9 mouse cellular contexts compared by ENCODE assay signal in the genomic region with DNA sequence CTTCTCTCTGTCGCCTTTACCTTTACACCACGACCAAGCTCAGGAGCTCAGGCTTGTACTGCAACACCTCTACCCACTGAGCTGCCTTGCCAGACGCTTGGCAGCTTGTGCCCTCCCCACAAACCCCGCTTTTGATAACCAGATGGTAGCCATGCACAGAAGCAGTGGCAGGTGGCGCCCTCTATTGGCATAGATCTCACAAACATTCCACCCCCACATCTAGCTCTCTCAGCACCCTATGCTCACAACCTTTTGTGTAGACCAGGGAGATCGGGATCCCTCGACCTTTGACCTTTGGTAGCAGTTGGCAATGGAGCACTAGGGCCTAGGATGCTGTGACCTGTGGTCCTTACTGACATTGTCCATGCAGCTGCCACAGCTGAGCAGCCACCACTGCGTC.
DNase-seq lines count a peak whose midpoint lies in the region; ATAC-seq and TF ChIP-seq lines count a peak whose summit lies in the region.
"Had no signal": no experiment of that assay in that cellular context is flagged by ENCODE, and none has a peak within 500 bp of the region (broad histone marks: within the 10 kb centered on the region; RNA-seq: fewer than 3 reads in every experiment).

No protein-coding gene starts in this region.

- ATAC-seq in neural tube, embryonic 14.5 days (ENCODE audit: low read depth): peak; percentile 10; the same call in 1 of the 2 replicates
- ATAC-seq in neural tube, embryonic 15.5 days (ENCODE audit: low FRiP score): no peak
- no peak for ATAC-seq in lung, embryonic 14.5 days (ENCODE audit: insufficient read depth)
- no peak for ATAC-seq in midbrain, embryonic 16.5 days

- no peaks in the 10 kb centered on the region for H3K9me3 ChIP-seq in neural tube, embryonic 14.5 days (ENCODE audit: control insufficient read depth, low read length)
- H3K9me3 ChIP-seq in neural tube, embryonic 15.5 days (replicated peaks): no peaks in the 10 kb centered on the region
- no peaks in the 10 kb centered on the region for H3K9me3 ChIP-seq in lung, embryonic 14.5 days (ENCODE audit: low read depth, low read length)
- H3K9me3 ChIP-seq in midbrain, embryonic 16.5 days (replicated peaks; ENCODE audit: control insufficient read depth, low read length, poor library complexity, severe bottlenecking): no peaks in the 10 kb centered on the region
- H3K9me3 ChIP-seq: hindbrain, embryonic 15.5 days had no signal

- no peak overlapping the region for H3K27ac ChIP-seq in neural tube, embryonic 14.5 days (ENCODE audit: low read depth, low read length)
- H3K27ac ChIP-seq in neural tube, embryonic 15.5 days (replicated peaks): no peak overlapping the region
- no peak overlapping the region for H3K27ac ChIP-seq in lung, embryonic 14.5 days (ENCODE audit: low read depth)
- no peak overlapping the region for H3K27ac ChIP-seq in midbrain, embryonic 16.5 days (ENCODE audit: low read length)
- H3K27ac ChIP-seq: hindbrain, embryonic 15.5 days had no signal

- H3K4me1 ChIP-seq in neural tube, embryonic 14.5 days (ENCODE audit: control insufficient read depth, insufficient read depth, low read length): peaks cover 4% of the 10 kb centered on the region; the same call in 1 of the 2 replicates
- peaks cover 9% of the 10 kb centered on the region for H3K4me1 ChIP-seq in neural tube, embryonic 15.5 days
- H3K4me1 ChIP-seq in lung, embryonic 14.5 days (ENCODE audit: insufficient read depth): peaks cover 4% of the 10 kb centered on the region; the same call in 1 of the 2 replicates
- no peaks in the 10 kb centered on the region for H3K4me1 ChIP-seq in midbrain, embryonic 16.5 days (ENCODE audit: control insufficient read depth, insufficient read depth, low read length)

- H3K36me3 ChIP-seq in neural tube, embryonic 14.5 days (ENCODE audit: control insufficient read depth, insufficient read depth, low read length): no peaks in the 10 kb centered on the region
- no peaks in the 10 kb centered on the region for H3K36me3 ChIP-seq in neural tube, embryonic 15.5 days
- no peaks in the 10 kb centered on the region for H3K36me3 ChIP-seq in lung, embryonic 14.5 days (ENCODE audit: insufficient read depth)
- no peaks in the 10 kb centered on the region for H3K36me3 ChIP-seq in midbrain, embryonic 16.5 days (ENCODE audit: control insufficient read depth, insufficient read depth, low read length)
- H3K36me3 ChIP-seq: hindbrain, embryonic 15.5 days had no signal

- peak; percentile 20 for DNase-seq in gastrocnemius, postnatal 10 days
- DNase-seq in gastrocnemius, adult 18-20 months (ENCODE audit: low spot score): no peak
- peak; percentile 50 to 72 for DNase-seq in cerebellum, postnatal 14 days
- DNase-seq in lung, embryonic 14.5 days: no peak
- no peak for DNase-seq in right cerebral cortex, adult 2 months (ENCODE audit: low spot score in 2 of 2)

- TF ChIP-seq CTCF in lung, embryonic 14.5 days (IDR thresholded peaks at IDR 0.05; ENCODE audit: low read depth): peak; percentile 45

- no peak overlapping the region for H3K4me2 ChIP-seq in neural tube, embryonic 14.5 days (ENCODE audit: low read depth, low read length)
- no peak overlapping the region for H3K4me2 ChIP-seq in neural tube, embryonic 15.5 days
- no peak overlapping the region for H3K4me2 ChIP-seq in lung, embryonic 14.5 days
- H3K4me2 ChIP-seq in midbrain, embryonic 16.5 days (ENCODE audit: low read length): no peak overlapping the region
- H3K4me2 ChIP-seq: hindbrain, embryonic 15.5 days had no signal

- no peak overlapping the region for H3K4me3 ChIP-seq in neural tube, embryonic 14.5 days (ENCODE audit: low read depth, low read length)
- H3K4me3 ChIP-seq in neural tube, embryonic 15.5 days (replicated peaks): no peak overlapping the region
- no peak overlapping the region for H3K4me3 ChIP-seq in lung, embryonic 14.5 days (ENCODE audit: low read depth, low read length)
- no peak overlapping the region for H3K4me3 ChIP-seq in midbrain, embryonic 16.5 days (ENCODE audit: low read depth, low read length)
- H3K4me3 ChIP-seq: hindbrain, embryonic 15.5 days had no signal

- H3K27me3 ChIP-seq in neural tube, embryonic 14.5 days (ENCODE audit: control insufficient read depth, insufficient read depth, low read length): no peaks in the 10 kb centered on the region
- H3K27me3 ChIP-seq in neural tube, embryonic 15.5 days (replicated peaks): no peaks in the 10 kb centered on the region
- no peaks in the 10 kb centered on the region for H3K27me3 ChIP-seq in lung, embryonic 14.5 days (ENCODE audit: insufficient read depth, low read length)
- H3K27me3 ChIP-seq in midbrain, embryonic 16.5 days (ENCODE audit: control insufficient read depth, insufficient read depth, low read depth, low read length): no peaks in the 10 kb centered on the region
- H3K27me3 ChIP-seq: hindbrain, embryonic 15.5 days had no signal

- H3K9ac ChIP-seq in neural tube, embryonic 14.5 days (replicated peaks; ENCODE audit: low read depth, low read length): no peak overlapping the region
- H3K9ac ChIP-seq in neural tube, embryonic 15.5 days (replicated peaks): no peak overlapping the region
- H3K9ac ChIP-seq in lung, embryonic 14.5 days: no peak overlapping the region
- no peak overlapping the region for H3K9ac ChIP-seq in midbrain, embryonic 16.5 days (ENCODE audit: low read depth, low read length)
- H3K9ac ChIP-seq: hindbrain, embryonic 15.5 days had no signal

- 70% methylated on average over 8 of the region's 8 CpGs for WGBS in neural tube, embryonic 14.5 days
- 78% methylated on average over 8 of the region's 8 CpGs for WGBS in neural tube, embryonic 15.5 days
- WGBS in lung, embryonic 14.5 days: 78% methylated on average over 8 of the region's 8 CpGs
- 76% methylated on average over 8 of the region's 8 CpGs for WGBS in midbrain, embryonic 16.5 days

Comparison
In these comparisons a context has a peak if more than half of its experiments do, and no peak if none do; other contexts are left out.
1. DNase-seq: peak in gastrocnemius, postnatal 10 days (single experiment) and cerebellum, postnatal 14 days (2 of 2); none in gastrocnemius, adult 18-20 months (single experiment), lung, embryonic 14.5 days (single experiment) and right cerebral cortex, adult 2 months (0 of 2).